Mouse (Mus musculus): ENCODE results near the gene Ddx58.

DNA sequence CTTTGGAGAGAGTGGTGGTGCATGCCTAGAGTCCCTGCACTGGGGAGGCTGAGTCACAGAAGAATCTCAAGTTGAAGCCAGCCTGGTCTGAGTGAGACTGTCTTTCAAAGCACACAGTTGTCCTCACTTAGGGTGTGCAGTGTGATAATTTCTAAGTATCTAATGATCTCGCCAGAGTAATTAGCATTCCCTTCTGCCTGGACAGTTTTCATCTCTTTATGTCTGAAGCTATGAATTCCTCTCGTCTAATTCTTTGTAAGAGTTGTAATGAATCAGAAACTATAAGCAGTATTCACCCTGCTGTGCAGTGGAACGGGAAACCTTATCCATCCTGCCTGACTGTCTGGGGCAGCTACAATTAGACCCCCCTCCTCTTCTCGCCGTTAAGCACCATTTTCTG is 31.9 kb downstream of the Ddx58 start:
- TF ChIP-seq CTCF (IDR thresholded peaks at IDR 0.05; ENCODE audit: borderline replicate concordance, extremely low read depth, insufficient read depth, insufficient read length), result no peak
- TF ChIP-seq POLR2A (IDR thresholded peaks at IDR 0.05; ENCODE audit: borderline replicate concordance, extremely low read depth, insufficient read depth, insufficient read length, poor library complexity, severe bottlenecking), result no peak
